Comparison of ENCODE assay signal across 12 mouse cellular contexts in genomic region chr5:15040784-15041183, GRCm38 (mm10). TPM values are rescaled to one million over a fixed set of nuclear protein-coding genes. Genes with fewer than 3 reads are reported as not detected.
"Had no signal": no experiment of that assay in that cellular context is flagged by ENCODE, and none has a peak within 500 bp of the region (broad histone marks: within the 10 kb centered on the region; RNA-seq: fewer than 3 reads in every experiment).

No protein-coding gene starts in this region.

RNA-seq across cellular contexts. Expression of gene Gm17019, which starts 8.0 kb away (rescaled TPM):
- polyA plus RNA-seq: neural tube, embryonic 13.5 days; neural tube, embryonic 14.5 days; neural tube, embryonic 15.5 days; small intestine, adult 2 months; spleen, adult 2 months; stomach, embryonic 14.5 days; stomach, embryonic 15.5 days; stomach, embryonic 16.5 days; stomach, postnatal 0 days; thymus, adult 2 months; thymus, postnatal 0 days; urinary bladder, adult 2 months had no signal
